Mouse (Mus musculus): ENCODE data around the gene Pigr. TPM values are rescaled to one million over a fixed set of nuclear protein-coding genes. Genes with fewer than 3 reads are reported as not detected.

The Pigr gene
- polyA plus RNA-seq, 1 experiment from 2014 or later, result 1.2 TPM

DNA sequence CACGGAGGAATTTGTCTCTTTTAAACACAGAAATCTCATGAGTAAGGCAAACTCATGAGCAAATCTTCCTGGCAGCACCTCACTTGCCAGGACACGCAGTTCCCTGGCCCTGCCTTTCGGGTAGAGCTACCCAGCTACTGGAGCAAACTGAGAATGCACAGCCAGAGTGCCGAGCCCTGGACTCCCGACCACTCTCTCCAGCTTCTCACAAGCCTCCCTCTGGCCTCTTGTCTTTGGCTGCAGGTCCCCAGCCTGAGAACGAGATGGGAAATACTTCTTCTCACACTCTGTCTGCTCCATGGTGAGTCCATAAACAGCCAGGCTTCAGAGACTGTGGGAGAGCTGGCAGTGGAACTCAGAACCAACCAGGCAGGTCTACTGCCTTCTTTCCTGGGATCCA, 23.5 kb upstream of the Pigr start:
- Histone ChIP-seq H3K27me3 (ENCODE audit: insufficient read depth, low read length) (no peaks in the 10 kb centered on the region), H3K4me2 (ENCODE audit: low read depth, low read length) (no peak overlapping the region), H3K4me1 (ENCODE audit: insufficient read depth) (peaks cover 4% of the 10 kb centered on the region; the same call in 1 of the 2 replicates), H3K27ac (ENCODE audit: low read depth) (no peak overlapping the region), H3K9me3 (ENCODE audit: low read length) (no peaks in the 10 kb centered on the region), H3K36me3 (replicated peaks; ENCODE audit: insufficient read depth, low read length) (no peaks in the 10 kb centered on the region), H3K9ac (replicated peaks) (no peak overlapping the region), H3K4me3 (ENCODE audit: low read depth, low read length) (no peak overlapping the region)
- no peak for DNase-seq
- TF ChIP-seq CTCF (IDR thresholded peaks at IDR 0.05; ENCODE audit: low read depth) (no peak), EP300 (IDR thresholded peaks at IDR 0.05; ENCODE audit: low read depth) (no peak)
- ATAC-seq, result no peak
- 62% methylated on average over 6 of the region's 6 CpGs for WGBS (ENCODE audit: insufficient replicate concordance)

- H3K27me3 ChIP-seq (ENCODE audit: insufficient read depth, low read length), result no peaks in the 10 kb centered on the region
- no peak for DNase-seq
- H3K4me2 ChIP-seq (ENCODE audit: low read depth, low read length), result no peak overlapping the region
- TF ChIP-seq EP300 (IDR thresholded peaks at IDR 0.05; ENCODE audit: low read depth), result no peak
- TF ChIP-seq CTCF (IDR thresholded peaks at IDR 0.05; ENCODE audit: low read depth), result no peak
- no peak for ATAC-seq
- H3K9ac ChIP-seq (replicated peaks), result no peak overlapping the region
- H3K4me1 ChIP-seq (ENCODE audit: insufficient read depth), result no peaks in the 10 kb centered on the region
- no peaks in the 10 kb centered on the region for H3K9me3 ChIP-seq (ENCODE audit: low read length)
- H3K4me3 ChIP-seq (ENCODE audit: low read depth, low read length), result no peak overlapping the region
- no peak overlapping the region for H3K27ac ChIP-seq (ENCODE audit: low read depth)
- 70% methylated on average over 6 of the region's 6 CpGs for WGBS (ENCODE audit: insufficient replicate concordance)
- H3K36me3 ChIP-seq (replicated peaks; ENCODE audit: insufficient read depth, low read length), result no peaks in the 10 kb centered on the region
Measured at GRCm38 (mm10) chr1:130804279-130804678, 22.2 kb upstream of the Pigr start.

DNA sequence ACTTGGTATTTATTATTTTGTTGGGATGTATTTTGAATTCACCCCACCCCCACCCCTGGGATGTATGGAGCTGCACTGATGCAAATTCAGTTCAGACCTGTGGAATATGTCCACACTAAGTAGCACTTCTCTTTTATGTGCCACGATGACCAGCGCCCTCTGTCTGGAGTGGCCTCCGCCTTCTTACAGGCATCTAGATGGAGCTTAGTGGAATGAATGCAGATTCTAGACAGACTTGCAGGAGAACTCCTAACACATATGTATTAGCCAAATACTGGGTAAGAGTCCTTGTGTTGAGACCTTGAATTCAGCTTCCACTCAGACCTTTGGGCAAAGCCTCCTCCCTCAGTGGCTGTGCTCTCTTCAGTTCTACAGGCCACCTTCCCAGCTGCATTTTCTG, 15.6 kb upstream of the Pigr start:
- H3K9ac ChIP-seq (replicated peaks), result no peak overlapping the region
- no peaks in the 10 kb centered on the region for H3K27me3 ChIP-seq (ENCODE audit: insufficient read depth, low read length)
- H3K4me3 ChIP-seq (ENCODE audit: low read depth, low read length), result no peak overlapping the region
- no peak overlapping the region for H3K27ac ChIP-seq (ENCODE audit: low read depth)
- DNase-seq (no peak), ATAC-seq (no peak)
- no peaks in the 10 kb centered on the region for H3K4me1 ChIP-seq (ENCODE audit: insufficient read depth)
- H3K4me2 ChIP-seq (ENCODE audit: low read depth, low read length), result no peak overlapping the region
- TF ChIP-seq CTCF (IDR thresholded peaks at IDR 0.05; ENCODE audit: low read depth) (no peak), EP300 (IDR thresholded peaks at IDR 0.05; ENCODE audit: low read depth) (no peak)
- H3K9me3 ChIP-seq (ENCODE audit: low read length), result no peaks in the 10 kb centered on the region
- no peaks in the 10 kb centered on the region for H3K36me3 ChIP-seq (replicated peaks; ENCODE audit: insufficient read depth, low read length)
- 77% methylated on average over 3 of the region's 3 CpGs for WGBS (ENCODE audit: insufficient replicate concordance)

- no peak overlapping the region for H3K27ac ChIP-seq (ENCODE audit: low read depth)
- TF ChIP-seq CTCF (IDR thresholded peaks at IDR 0.05; ENCODE audit: low read depth) (no peak), EP300 (IDR thresholded peaks at IDR 0.05; ENCODE audit: low read depth) (no peak)
- H3K4me1 ChIP-seq (ENCODE audit: insufficient read depth), result no peaks in the 10 kb centered on the region
- 74% methylated on average over 17 of the region's 17 CpGs for WGBS (ENCODE audit: insufficient replicate concordance)
- H3K36me3 ChIP-seq (replicated peaks; ENCODE audit: insufficient read depth, low read length), result no peaks in the 10 kb centered on the region
- H3K4me2 ChIP-seq (ENCODE audit: low read depth, low read length), result no peak overlapping the region
- H3K27me3 ChIP-seq (ENCODE audit: insufficient read depth, low read length), result no peaks in the 10 kb centered on the region
- no peak overlapping the region for H3K9ac ChIP-seq (replicated peaks)
- no peak overlapping the region for H3K4me3 ChIP-seq (ENCODE audit: low read depth, low read length)
- ATAC-seq (no peak), DNase-seq (no peak)
- H3K9me3 ChIP-seq (ENCODE audit: low read length), result no peaks in the 10 kb centered on the region
Measured at GRCm38 (mm10) chr1:130811316-130811715, 15.2 kb upstream of the Pigr start.

- H3K4me1 ChIP-seq (ENCODE audit: insufficient read depth), result peaks cover 13% of the 10 kb centered on the region
- TF ChIP-seq CTCF (IDR thresholded peaks at IDR 0.05; ENCODE audit: low read depth) (no peak), EP300 (IDR thresholded peaks at IDR 0.05; ENCODE audit: low read depth) (no peak)
- H3K4me3 ChIP-seq (ENCODE audit: low read depth, low read length), result no peak overlapping the region
- no peaks in the 10 kb centered on the region for H3K36me3 ChIP-seq (replicated peaks; ENCODE audit: insufficient read depth, low read length)
- ATAC-seq, result no peak
- H3K27ac ChIP-seq (ENCODE audit: low read depth), result no peak overlapping the region
- 63% methylated on average over 1 of the region's 1 CpGs for WGBS (ENCODE audit: insufficient replicate concordance)
- DNase-seq, result no peak
- no peaks in the 10 kb centered on the region for H3K27me3 ChIP-seq (ENCODE audit: insufficient read depth, low read length)
- H3K4me2 ChIP-seq (ENCODE audit: low read depth, low read length), result no peak overlapping the region
- H3K9me3 ChIP-seq (ENCODE audit: low read length), result no peaks in the 10 kb centered on the region
- no peak overlapping the region for H3K9ac ChIP-seq (replicated peaks)
Measured at GRCm38 (mm10) chr1:130819737-130820136, 6.7 kb upstream of the Pigr start.

GRCm38 (mm10) chr1:130820316-130821148, 6.0 kb upstream of the Pigr start:
- 68% methylated on average over 7 of the region's 7 CpGs for WGBS (ENCODE audit: insufficient replicate concordance)
- H3K9ac ChIP-seq (replicated peaks), result no peak overlapping the region
- no peak for DNase-seq
- no peak overlapping the region for H3K4me2 ChIP-seq (ENCODE audit: low read depth, low read length)
- peak overlapping the region; percentile 87; the same call in 1 of the 2 replicates for H3K27ac ChIP-seq (ENCODE audit: low read depth)
- H3K4me3 ChIP-seq (ENCODE audit: low read depth, low read length), result no peak overlapping the region
- no peaks in the 10 kb centered on the region for H3K9me3 ChIP-seq (ENCODE audit: low read length)
- H3K27me3 ChIP-seq (ENCODE audit: insufficient read depth, low read length), result no peaks in the 10 kb centered on the region
- ATAC-seq, result no peak
- H3K4me1 ChIP-seq (ENCODE audit: insufficient read depth), result peaks cover 13% of the 10 kb centered on the region
- no peak for TF ChIP-seq CTCF (IDR thresholded peaks at IDR 0.05; ENCODE audit: low read depth)
- no peaks in the 10 kb centered on the region for H3K36me3 ChIP-seq (replicated peaks; ENCODE audit: insufficient read depth, low read length)
